Mouse (Mus musculus) brain, adult 2 months (tissue): ENCODE results near the gene Gm20481.
"Not testable (repeated sequence)": the region's sequence is repeated elsewhere in the genome, so short reads cannot be mapped to it uniquely, and the experiment has no call there.

ENCODE experiments used
- DNase-seq: peaks from one replicate; pipeline ENCODE4 v3.0.0; 2011; ENCODE audit warnings: low read depth, low spot score

Gene Gm20481

GRCm38 (mm10) chr17:34969822-34970221 is at the start of gene Gm20481:
Gm20481 (plus strand) TSS chr17:34969912.
- not testable (repeated sequence) for DNase-seq

- no peak for DNase-seq
Measured at GRCm38 (mm10) chr17:34922939-34923338, 46.8 kb upstream of the Gm20481 start.

GRCm38 (mm10) chr17:34924258-34924657 is 45.5 kb upstream of the Gm20481 start:
- no peak for DNase-seq

GRCm38 (mm10) chr17:34927306-34928019 is 42.2 kb upstream of the Gm20481 start:
- DNase-seq: peak; percentile 64

- no peak for DNase-seq
Measured at GRCm38 (mm10) chr17:34928841-34929240, 40.9 kb upstream of the Gm20481 start.

- peak; percentile 99 for DNase-seq
Measured at GRCm38 (mm10) chr17:34931061-34931734, 38.5 kb upstream of the Gm20481 start, which contains the start of gene Neu1. Neu1 (plus strand) TSS chr17:34931253.

GRCm38 (mm10) chr17:34931735-34932098 is 38.0 kb upstream of the Gm20481 start:
- peak; percentile 75 for DNase-seq

- DNase-seq: no peak
Measured at GRCm38 (mm10) chr17:34932287-34932686, 37.4 kb upstream of the Gm20481 start.

- DNase-seq: peak; percentile 32
Measured at GRCm38 (mm10) chr17:34934031-34934430, 35.7 kb upstream of the Gm20481 start.

GRCm38 (mm10) chr17:34934830-34935229 is 34.9 kb upstream of the Gm20481 start:
- DNase-seq: no peak

- DNase-seq: no peak
Measured at GRCm38 (mm10) chr17:34937960-34938505, 31.7 kb upstream of the Gm20481 start.

- no peak for DNase-seq
Measured at GRCm38 (mm10) chr17:34941344-34942041, 28.2 kb upstream of the Gm20481 start.

GRCm38 (mm10) chr17:34943128-34943815 is 26.4 kb upstream of the Gm20481 start:
- DNase-seq: no peak

- no peak for DNase-seq
Measured at GRCm38 (mm10) chr17:34944362-34944761, 25.4 kb upstream of the Gm20481 start.

- no peak for DNase-seq
Measured at GRCm38 (mm10) chr17:34946486-34947140, 23.1 kb upstream of the Gm20481 start.

- peak; percentile 43 for DNase-seq
Measured at GRCm38 (mm10) chr17:34947606-34948005, 22.1 kb upstream of the Gm20481 start.

GRCm38 (mm10) chr17:34948721-34949552 is 20.8 kb upstream of the Gm20481 start:
- DNase-seq: not testable (repeated sequence)

GRCm38 (mm10) chr17:34949553-34949969 is 20.2 kb upstream of the Gm20481 start:
- DNase-seq: no peak

GRCm38 (mm10) chr17:34950514-34951455 is 18.9 kb upstream of the Gm20481 start:
- no peak for DNase-seq
